Mouse (Mus musculus) cerebellum, adult 2 months (tissue): ENCODE results near the gene Cep170.

Source experiments
- CTCF ChIP-seq: fragments of 200-500 bp; IDR thresholded peaks from 2 replicates; pipeline ENCODE4 v1.5.1; 2011; ENCODE audit warnings: low read depth, mild to moderate bottlenecking, control low read depth, low read length, moderate library complexity, borderline replicate concordance; ENCODE audit not compliant: insufficient read depth
- POLR2A ChIP-seq: fragments of 200-500 bp; IDR thresholded peaks from 2 replicates; pipeline ENCODE4 v1.6.1; 2011; ENCODE audit warnings: low read length, control low read depth, borderline replicate concordance; ENCODE audit not compliant: insufficient read depth

GRCm38 (mm10) chr1:176730528-176730927 lies 83.3 kb downstream of the Cep170 start:
- no peak for TF ChIP-seq CTCF
- no peak for TF ChIP-seq POLR2A
